Mouse (Mus musculus) kidney, adult 11 months (tissue): ENCODE measurements around the gene Gtf3c1.

Experiments
- DNase-seq: peaks from one replicate; pipeline ENCODE4 v3.0.0; 2022

The Gtf3c1 gene

DNA sequence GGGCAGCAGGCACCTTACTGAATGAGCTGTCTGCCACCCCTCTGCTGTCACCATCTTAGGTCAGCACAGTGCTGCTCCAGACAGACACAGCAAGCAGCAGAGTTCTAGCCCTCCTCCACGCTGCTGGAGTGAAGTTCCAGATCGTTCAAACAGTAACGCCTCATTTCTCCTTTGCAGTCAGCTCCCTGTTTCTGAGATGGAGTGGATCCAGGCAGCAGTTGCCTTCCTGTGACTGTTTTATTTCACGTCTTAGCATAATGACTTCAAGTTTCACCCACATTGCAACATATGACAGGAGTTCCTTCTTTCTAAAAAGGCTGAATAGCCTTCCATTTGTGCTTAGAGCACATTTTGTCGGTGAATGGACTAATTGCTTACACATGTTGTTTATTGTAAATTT is 94.0 kb downstream of the Gtf3c1 start:
- DNase-seq: no peak

DNA sequence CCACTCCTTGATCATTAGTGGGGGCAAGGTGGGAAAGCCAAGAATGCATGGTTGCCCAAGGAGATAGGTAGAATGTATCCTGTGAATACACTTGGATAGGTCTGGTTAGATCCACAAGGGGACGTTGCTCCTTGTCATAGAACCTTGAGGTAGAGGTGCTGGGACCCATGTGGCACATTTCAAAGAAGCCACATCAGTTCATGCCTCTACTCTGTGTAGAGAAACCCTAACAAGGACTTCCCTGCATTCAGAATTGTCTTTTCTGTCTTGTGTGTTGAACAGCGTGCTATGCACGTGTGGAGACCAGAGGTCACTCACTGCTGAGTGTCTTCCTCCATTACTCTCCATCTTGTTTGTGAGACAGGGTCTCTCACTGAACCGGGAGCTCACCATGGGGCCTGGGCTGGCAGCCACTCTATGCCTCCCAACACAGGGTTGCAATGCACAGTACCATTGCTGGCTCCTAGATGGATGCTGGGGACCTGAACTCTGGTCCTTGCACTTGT is 99.3 kb downstream of the Gtf3c1 start:
- no peak for DNase-seq

DNA sequence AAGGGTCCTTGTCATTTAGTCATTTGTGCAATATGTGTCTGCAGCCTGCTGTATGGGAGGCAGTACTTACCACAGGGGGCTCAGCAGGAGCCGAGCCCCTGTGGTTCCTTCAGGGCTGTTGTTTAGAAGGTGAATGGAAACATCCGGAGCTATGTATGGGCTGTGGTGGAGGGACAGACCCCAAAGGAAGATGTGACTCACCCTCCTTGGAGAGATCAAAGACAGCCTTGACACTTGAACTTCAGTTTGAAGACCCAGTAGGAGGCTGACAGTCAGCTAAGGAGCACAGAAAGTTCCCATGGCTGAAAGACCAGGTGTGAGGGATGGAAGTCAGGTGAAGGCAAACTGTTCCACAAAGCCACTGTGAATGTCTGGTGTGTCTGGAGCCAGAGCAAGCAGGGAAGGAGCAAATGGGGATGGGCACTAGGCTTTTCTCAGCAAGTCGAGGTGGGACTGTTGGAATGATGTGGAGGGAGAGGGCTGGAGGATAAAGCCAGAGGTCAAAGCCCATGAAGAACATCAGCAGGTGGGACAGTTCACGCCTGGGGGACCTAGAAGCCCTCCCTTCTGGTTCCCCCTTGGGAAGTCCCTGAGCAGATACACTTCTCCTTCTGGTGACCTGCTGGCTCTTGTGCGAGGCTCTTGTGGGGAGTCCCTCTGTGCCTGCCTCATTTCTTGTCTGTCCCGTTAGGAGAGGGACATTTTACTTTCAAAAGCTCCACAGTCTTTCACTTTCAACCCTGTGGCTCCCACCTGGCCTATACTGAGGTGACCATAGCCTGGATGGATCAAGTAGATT is 100.0 kb downstream of the Gtf3c1 start:
- no peak for DNase-seq

DNA sequence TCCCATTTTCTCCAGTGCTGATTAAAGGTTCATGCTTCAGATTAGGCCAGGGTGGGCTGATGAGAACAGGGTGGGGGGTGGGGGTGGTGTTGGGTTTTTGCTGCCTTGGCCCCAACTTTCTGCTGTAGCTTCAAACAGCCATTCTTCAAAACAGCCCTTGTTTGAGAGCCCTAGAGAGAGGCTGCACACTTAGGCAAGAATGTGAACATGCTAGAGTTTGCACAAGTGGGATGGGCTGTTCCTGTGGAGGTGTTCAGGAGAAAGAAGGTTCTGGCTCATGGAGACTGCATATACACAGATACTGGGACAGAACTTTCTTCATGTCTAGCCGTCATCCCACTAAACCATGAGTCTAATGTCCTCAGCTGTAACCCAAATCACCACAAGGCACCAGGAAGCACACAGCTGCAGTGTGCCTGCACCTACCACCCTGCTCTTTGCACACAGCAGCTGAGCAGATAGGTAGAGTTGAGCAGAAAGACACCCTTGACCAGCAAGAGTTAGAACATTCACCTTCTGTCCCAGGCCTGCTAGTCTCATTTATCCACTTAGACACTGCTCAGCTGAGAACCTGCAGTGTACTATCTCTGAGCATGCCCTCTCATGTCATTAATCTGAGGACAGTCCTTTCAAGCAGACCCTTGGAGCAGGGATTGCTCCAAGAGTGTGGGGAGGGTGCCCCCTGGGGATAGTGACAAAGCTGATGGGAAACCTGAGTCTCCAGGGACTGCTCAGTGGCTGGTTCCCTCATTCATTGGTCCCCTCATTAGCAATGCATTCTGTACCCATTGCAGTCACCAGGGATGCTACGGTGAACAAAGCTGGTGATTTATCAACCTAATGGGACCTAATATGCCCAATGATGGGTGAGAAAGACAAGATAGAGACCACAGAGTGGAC is 101.1 kb downstream of the Gtf3c1 start:
- no peak for DNase-seq

DNA sequence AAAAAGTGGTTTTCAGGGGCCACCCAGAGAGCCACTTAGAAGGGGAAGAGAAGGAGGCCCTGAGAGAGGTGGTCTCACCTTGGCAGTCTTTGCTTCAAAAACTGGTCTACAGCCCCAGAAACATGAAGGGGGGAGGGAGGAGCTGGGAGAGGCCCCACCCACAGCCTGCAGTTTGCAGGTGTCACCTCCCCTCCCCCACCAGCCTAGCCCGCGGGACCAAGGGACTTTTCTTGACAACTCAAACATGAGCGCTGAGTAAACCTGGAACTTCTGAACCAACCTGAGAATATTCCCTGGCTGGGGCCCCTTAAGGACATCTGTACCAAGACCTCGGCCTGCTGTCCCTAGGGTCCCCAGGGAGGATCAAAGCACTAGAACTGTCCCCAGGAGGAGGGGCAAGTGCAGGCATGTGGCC is 101.8 kb downstream of the Gtf3c1 start:
- no peak for DNase-seq

DNA sequence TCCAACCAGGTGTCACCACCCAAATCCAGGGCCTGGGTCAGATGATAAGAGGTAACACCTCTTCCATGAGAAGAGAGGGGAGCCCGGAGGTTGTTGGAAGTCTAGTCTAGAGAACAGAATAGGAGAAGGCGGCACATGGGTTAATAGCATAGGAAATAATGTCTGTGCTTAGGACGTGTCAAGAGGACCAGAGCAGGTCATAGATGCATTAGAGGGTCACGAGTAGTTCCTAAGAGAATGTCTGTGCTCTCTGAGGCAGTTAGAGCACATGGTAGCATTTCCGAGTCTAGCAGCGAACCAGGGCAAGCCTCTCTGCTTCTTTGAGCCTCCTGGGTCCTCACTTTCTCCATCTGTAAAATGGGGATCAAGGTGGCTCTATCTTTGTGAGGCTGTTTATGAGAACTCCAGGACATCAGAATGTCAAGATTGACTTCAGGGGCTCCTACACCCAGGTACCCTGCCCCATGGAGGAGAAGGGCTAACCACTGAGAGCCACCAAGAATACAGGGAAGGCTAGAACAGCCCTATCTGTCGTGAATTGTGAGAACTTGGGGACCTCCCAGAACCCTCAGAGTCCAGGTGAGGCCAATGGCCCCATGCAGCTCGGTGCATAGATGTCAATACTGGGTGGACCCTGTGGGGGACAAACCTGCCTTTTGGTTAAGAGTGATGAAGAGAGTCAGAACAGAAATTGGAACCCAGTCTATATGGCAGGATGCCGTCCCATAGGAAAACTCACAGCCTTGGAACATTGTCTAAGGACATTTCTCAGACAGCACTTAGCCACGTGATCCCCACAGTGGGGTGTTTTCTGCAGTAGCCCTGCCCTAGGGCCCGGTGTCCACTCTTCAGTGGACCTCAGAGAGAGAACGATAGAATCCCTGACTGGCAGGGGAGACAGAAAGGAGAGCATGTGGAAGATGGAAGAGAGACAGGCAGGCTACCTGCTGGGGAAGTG is 102.9 kb downstream of the Gtf3c1 start:
- no peak for DNase-seq

DNA sequence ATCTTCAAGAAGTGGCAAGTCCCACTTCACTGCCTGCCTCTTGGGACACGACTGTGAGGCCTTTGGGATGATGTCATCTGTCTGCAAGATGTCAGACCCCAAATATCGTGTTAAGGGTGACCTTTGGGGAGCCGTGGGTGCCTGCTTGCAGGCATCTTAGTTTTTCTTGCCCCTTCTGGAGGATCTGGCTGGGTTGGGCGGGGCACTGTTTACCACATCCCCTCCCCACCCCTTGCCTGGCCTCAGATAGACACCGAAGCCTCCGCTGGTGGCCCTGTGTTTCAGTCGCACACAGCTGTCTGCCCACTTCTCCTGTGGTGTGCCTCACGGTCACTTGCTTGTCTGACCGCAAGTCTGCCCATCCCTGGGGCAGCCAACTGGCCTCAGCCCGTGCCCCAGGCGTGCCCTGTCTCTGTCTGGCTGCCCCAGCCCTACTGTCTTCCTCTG is 104.4 kb downstream of the Gtf3c1 start, which contains the start of gene Il21r:
Gene Il21r, plus strand, starts transcription at position 245 of the 447 bp plus-strand sequence.
- no peak for DNase-seq

DNA sequence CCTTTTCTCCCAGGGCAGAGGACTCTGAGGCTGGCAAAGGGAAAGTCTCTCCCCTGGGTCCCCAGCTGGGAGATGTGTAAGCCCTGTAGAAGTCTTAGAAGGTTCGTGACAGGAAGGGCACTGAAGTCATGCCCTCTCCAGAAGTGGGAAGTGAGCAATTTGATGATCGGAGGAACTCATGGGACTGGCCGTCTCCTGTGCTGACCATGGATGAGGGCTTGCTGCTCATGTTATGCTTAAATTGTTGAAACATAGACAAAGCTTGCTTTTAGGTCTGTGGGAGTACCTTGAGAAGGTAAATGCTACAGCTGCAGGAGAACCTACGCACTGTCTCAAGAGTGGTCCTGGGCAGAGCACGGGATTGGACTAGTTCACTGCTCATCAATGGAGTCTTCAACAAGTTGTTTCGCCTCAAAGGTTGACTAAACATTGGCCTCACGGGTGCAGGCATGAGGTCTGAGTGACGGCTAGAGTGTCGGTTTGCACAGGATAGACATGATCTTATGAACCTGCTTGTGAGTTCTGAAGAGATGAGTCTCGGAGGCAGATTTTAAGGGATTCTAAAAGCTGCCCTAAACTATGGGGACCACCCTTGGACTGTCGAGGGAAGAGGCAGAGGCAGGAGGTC is 105.6 kb downstream of the Gtf3c1 start:
- no peak for DNase-seq

DNA sequence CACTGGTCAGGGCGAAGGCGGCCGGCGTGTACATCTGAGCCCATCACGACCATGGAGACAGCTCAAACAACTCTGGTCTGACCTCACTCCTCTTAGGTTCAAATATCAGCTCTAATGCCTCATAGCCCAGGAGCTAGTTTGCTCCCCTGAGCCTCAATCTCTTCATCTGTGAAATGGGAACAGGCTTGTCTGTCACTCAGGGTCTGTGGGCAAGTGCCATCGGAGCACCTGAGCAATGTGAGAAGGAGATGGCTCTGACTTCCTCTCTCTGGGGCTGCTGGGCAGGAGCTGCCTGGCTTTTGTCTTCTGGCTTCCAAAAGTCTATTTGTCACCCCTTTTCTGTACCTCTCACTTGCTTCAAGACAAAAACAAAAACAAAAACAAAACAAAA is 106.3 kb downstream of the Gtf3c1 start:
- no peak for DNase-seq

DNA sequence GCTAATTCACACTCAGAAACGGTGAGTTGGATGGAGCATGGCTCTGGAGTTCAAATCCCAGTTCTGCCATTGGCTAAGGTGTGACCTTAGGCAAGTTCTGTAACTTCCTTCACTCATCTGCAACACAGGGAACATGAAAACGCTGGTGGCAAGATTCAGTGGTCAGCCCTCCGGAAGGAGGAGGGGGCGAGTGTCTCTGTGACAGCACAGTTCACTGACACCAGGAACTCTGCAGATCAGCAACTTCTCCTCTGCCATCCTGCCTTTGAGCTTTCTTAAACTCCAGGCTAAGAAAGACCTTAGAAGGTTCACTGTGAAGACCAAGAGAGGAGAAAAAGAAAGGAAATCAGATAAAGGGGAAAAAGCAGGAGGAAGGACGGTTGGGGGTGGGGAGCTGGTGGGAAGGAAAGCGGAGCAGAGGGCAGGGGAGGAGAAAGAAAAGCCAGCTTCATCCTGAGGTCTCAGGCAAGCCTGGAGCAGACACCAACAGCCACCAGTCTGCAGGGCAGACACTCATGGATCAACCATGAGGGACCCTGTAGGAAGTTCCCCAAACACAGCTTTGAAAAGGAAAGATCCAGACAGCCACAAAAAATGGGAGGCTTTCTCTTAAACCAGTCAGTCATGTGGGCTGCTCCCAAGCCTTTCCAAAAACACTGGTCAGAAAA is 106.8 kb downstream of the Gtf3c1 start:
- no peak for DNase-seq

DNA sequence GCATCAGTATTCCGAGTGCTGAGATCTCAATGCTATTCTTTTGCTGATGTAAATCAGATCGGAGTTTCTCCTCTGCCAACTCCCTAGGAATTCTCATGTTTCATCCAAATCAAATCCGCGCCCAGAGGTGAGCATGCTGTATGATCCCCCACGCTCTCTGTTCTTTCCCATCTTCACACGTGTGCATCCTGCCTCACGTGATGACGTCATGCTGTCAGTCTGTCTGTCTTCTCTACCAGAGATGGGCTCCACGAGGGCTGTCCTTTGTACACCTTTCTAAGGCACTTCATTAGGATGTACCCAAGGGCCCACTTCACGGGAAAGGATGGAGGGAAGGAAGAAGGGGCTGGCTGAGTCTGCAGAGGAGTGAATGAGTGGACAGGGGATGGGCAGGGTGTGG is 107.4 kb downstream of the Gtf3c1 start:
- DNase-seq: no peak

DNA sequence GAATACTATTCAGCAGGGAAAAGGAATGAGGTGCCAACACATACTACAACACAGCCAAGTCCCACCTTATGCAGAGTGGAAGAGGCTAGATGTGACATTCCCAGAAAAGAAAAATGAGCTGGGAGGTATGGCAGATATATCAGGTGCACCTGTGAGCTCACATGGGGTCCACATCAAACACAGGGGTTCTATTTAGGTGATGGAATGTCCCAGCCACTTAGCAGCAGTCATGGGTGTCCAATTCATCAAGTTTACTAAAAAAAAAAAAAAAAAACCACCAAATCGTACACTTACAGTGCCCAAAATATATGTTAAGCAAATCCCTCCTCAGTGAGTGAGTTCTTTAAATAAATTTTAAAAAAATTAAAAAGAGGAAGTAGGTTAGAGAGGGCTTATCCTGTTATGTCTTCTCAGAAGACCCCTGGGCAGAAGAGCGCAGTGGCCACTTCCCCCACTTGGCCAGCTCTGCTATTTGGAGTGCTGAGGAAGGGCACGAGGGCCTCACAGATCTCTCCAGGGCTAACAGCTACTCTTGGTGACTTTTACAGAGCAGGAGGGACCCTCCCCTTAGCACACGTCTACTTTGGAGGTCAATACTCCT is 108.1 kb downstream of the Gtf3c1 start:
- DNase-seq: no peak

DNA sequence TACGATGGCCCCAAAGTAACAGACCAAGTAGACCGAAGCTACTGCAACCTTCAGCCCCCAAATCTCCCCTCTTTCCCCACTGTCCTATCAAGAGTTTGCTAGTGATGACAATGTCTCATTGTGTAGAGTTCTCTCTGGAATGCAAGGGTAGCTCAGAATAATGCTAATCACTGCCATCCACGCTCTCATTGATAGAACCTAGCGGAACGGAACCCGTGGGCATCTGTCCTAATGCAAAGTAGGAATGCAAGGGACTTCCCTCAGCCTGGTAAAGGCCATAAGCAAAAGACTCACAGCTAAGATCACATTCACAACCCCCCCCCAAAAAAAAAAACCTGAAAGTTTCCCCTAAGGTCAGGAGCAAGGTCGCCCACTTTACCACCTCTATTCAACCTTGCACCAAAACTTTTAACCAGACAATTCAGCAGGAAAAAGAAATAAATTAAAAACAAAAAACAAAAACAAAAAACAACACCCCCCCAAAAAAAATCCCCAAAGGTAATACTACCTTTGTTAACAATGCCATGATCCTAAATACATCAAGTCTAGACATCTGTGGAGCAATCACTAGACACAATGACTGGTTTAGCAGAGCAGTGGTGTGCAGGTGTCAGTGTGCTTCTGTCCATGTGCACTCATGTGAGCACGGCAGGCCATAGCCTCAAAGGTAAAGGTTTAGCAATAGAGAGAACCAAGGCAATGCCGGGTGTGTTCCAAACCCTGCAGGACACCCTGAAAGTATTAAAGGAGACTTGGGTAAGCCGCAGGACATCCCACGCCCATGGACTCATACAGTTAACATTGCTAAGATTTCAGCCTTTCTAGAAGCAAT is 109.8 kb downstream of the Gtf3c1 start:
- no peak for DNase-seq

DNA sequence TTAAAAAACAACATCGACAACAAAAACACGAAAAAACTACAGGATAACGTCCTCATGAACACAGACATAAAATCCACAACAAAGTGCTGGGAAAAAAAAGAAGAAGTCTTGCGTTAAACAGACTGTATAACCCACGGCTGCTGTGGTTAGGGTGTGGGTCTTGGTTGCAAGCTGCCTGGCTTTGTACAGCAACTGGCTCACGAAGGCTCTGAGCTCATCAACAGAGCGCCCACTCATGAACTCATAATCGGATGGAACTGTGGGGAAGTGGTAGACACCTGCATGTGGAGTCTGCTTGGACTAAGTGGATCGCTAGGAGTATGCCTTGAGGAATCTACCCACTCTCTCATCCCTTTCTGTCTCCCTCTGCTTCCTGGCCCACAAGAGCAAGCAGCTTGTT is 110.5 kb downstream of the Gtf3c1 start:
- DNase-seq: no peak

DNA sequence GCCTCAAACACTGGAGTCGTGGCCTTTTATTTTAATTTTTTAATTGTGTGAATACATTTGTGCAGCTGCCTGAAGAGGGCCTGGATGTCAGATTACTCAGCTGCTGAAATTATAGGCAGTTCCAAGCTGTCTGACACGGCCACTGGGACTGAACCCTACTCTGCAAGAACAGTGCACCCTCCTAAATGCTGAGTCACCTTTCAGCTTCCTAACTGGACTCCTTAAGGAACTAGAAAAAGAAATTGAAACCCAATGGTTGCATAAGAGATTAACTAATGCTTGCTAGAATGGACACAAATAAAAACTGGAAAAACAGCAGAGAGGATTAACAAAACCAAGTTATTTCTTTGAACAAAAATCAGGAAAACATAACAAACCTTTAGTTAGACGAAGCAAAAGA is 111.2 kb downstream of the Gtf3c1 start:
- DNase-seq: no peak

DNA sequence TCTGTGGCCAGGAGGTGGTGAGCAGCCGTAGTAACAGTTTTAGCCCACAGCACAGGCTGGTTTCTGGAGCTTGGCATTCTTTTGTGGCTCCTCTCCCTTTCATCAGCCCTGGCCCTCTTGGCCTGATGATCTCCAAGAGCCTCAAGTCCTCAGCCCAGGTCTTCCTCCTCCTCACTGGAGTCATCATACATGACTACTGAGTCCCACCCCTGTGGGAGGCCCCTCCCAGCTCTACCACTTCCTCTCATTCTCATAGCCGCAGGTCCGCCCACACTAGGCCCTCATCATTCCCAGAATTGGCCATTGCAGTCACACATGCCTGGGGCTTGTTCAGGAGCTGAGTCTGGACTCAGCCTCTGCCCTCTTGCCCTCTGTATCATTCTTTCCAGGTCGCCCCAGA is 113.7 kb downstream of the Gtf3c1 start:
- DNase-seq: no peak
